Mouse (Mus musculus) gastrocnemius, adult 2 months (tissue): ENCODE results near the gene Vmn1r205. TPM values are rescaled to one million over a fixed set of nuclear protein-coding genes. Genes with fewer than 3 reads are reported as not detected.
"Not testable (repeated sequence)": the region's sequence is repeated elsewhere in the genome, so short reads cannot be mapped to it uniquely, and the experiment has no call there.

Experiments
- DNase-seq: peaks from one replicate; pipeline ENCODE4 v3.0.0; 2022
- H3K27ac ChIP-seq: fragments of 200-600 bp; 2 replicates; pipeline ENCODE4 v1.8.1; 2022; ENCODE audit warnings: mild to moderate bottlenecking
- H3K4me3 ChIP-seq: fragments of 200-600 bp; 2 replicates; pipeline ENCODE4 v1.8.1; 2022; ENCODE audit warnings: mild to moderate bottlenecking, moderate library complexity
- CTCF ChIP-seq: fragments of 200-600 bp; IDR thresholded peaks from 2 replicates; pipeline ENCODE4 v1.8.1; 2022; ENCODE audit warnings: antibody characterized with exemption, mild to moderate bottlenecking, moderate library complexity
- intact Hi-C: fragments of 180-260 bp; cut with DNase I; formaldehyde crosslinking; loops from one replicate; pipeline ENCODE4 v1.15.1; 2025
- long read RNA-seq, 2 experiments: library from polyadenylated mRNA; stranded (forward); transcript quantifications; one replicate each; pipeline ENCODE4 v2.0.0; 2021
- total RNA-seq, 2 experiments: library from RNA; stranded (reverse); gene quantifications; 2 replicates each; pipeline ENCODE4 v1.2.3; 2021

Gene Vmn1r205
- not detected for total RNA-seq
- long read RNA-seq, experiment 1: 0 reads
- long read RNA-seq, experiment 2: 0 reads

- no peak within 1 kb of the TSS for H3K4me3 ChIP-seq
- intact Hi-C loops: no loop called here
- TF ChIP-seq CTCF: no peak
- no peak within 1 kb of the TSS for H3K27ac ChIP-seq
- no peak for DNase-seq
Measured at GRCm38 (mm10) chr13:22592900-22593299, at the start of gene Vmn1r205. TSS of gene Vmn1r205 (minus strand) at chr13:22593000.

GRCm38 (mm10) chr13:22624151-22624550 is 31.4 kb upstream of the Vmn1r205 start, which contains the start of gene Vmn1r206:
TSS of gene Vmn1r206 (minus strand) at chr13:22624251.
- intact Hi-C loops: not testable (repeated sequence)

GRCm38 (mm10) chr13:22583336-22583735 is 9.5 kb downstream of the Vmn1r205 start:
- H3K27ac ChIP-seq, intact Hi-C loops, H3K4me3 ChIP-seq, DNase-seq: not testable (repeated sequence)

More at GRCm38 (mm10) chr13:22624151-22624550, 31.4 kb upstream of the Vmn1r205 start, which contains the start of gene Vmn1r206:
- not testable (repeated sequence) for H3K27ac ChIP-seq, H3K4me3 ChIP-seq, DNase-seq

- DNase-seq, H3K27ac ChIP-seq, H3K4me3 ChIP-seq, intact Hi-C loops: not testable (repeated sequence)
Measured at GRCm38 (mm10) chr13:22574911-22575310, 17.9 kb downstream of the Vmn1r205 start.

- intact Hi-C loops, H3K27ac ChIP-seq, DNase-seq: not testable (repeated sequence)
Measured at GRCm38 (mm10) chr13:22552898-22553297, 39.9 kb downstream of the Vmn1r205 start, which contains the start of gene Vmn1r204. TSS of gene Vmn1r204 (plus strand) at chr13:22553198.

More at GRCm38 (mm10) chr13:22552898-22553297, 39.9 kb downstream of the Vmn1r205 start, which contains the start of gene Vmn1r204:
- H3K4me3 ChIP-seq: not testable (repeated sequence)

Other genes starting within 250 kb of the Vmn1r205 start
- not detected for gene Vmn1r198, start 242.6 kb downstream of the Vmn1r205 start, total RNA-seq
- not detected for gene Vmn1r199, start 213.2 kb downstream of the Vmn1r205 start, total RNA-seq
- not detected for gene Vmn1r200, start 202.6 kb downstream of the Vmn1r205 start, total RNA-seq
- not detected for gene Vmn1r201, start 121.1 kb downstream of the Vmn1r205 start, total RNA-seq
- not detected for gene Vmn1r202, start 87.6 kb downstream of the Vmn1r205 start, total RNA-seq
- not detected for gene Vmn1r203, start 74.9 kb downstream of the Vmn1r205 start, total RNA-seq
- not detected for gene Vmn1r204, start 39.8 kb downstream of the Vmn1r205 start, total RNA-seq
- gene Vmn1r206, start 31.3 kb upstream of the Vmn1r205 start, total RNA-seq: not detected
- under 1 TPM in 1 of 2 experiments, not detected in 1; 0.06 TPM for gene Vmn1r207-ps, start 136.6 kb upstream of the Vmn1r205 start, total RNA-seq
- not detected for gene Vmn1r208, start 184.4 kb upstream of the Vmn1r205 start, total RNA-seq
- gene Vmn1r209, start 216.7 kb upstream of the Vmn1r205 start, total RNA-seq: under 1 TPM in 1 of 2 experiments, not detected in 1; 0.05 TPM
- not detected for gene Vmn1r210, start 238.3 kb upstream of the Vmn1r205 start, total RNA-seq